Mouse (Mus musculus) midbrain, embryonic 12.5 days (tissue): ENCODE measurements at regions not wholly inside any gene's neighbourhood (a gene's known extent, or its start where the extent isn't known, plus 50 kb on each side); places are given as distances from the start of the nearest gene placed in this dataset.
"Not testable (repeated sequence)": the region's sequence is repeated elsewhere in the genome, so short reads cannot be mapped to it uniquely, and the experiment has no call there.

Experiments used
- ATAC-seq: fragments of 200-750 bp; cut with Nextera tagmentation; 2 replicates; pipeline ENCODE4 v1.8.0; 2017; ENCODE audit warnings: low read depth, moderate TSS enrichment, moderate library complexity; ENCODE audit not compliant: low FRiP score
- H3K27ac ChIP-seq: fragments of 300-500 bp; sonication (generic); replicated peaks from 2 replicates; pipeline ENCODE4 v1.5.1; 2016; ENCODE audit warnings: mild to moderate bottlenecking
- H3K27me3 ChIP-seq: fragments of 300-500 bp; sonication (generic); 2 replicates; pipeline ENCODE4 v1.6.1; 2016; ENCODE audit warnings: mild to moderate bottlenecking
- H3K36me3 ChIP-seq: fragments of 300-500 bp; sonication (generic); 2 replicates; pipeline ENCODE4 v1.6.1; 2016
- H3K4me1 ChIP-seq: fragments of 300-500 bp; sonication (generic); 2 replicates; pipeline ENCODE4 v1.6.1; 2016
- H3K4me2 ChIP-seq: fragments of 300-500 bp; sonication (generic); replicated peaks from 2 replicates; pipeline ENCODE4 v1.6.1; 2016; ENCODE audit warnings: mild to moderate bottlenecking, moderate library complexity
- H3K4me3 ChIP-seq: fragments of 300-500 bp; sonication (generic); 2 replicates; pipeline ENCODE4 v1.5.1; 2016; ENCODE audit warnings: mild to moderate bottlenecking
- H3K9ac ChIP-seq: fragments of 300-500 bp; sonication (generic); replicated peaks from 2 replicates; pipeline ENCODE4 v1.6.1; 2016; ENCODE audit warnings: mild to moderate bottlenecking, moderate library complexity
- H3K9me3 ChIP-seq: fragments of 300-500 bp; sonication (generic); 2 replicates; pipeline ENCODE4 v1.6.1; 2016; ENCODE audit warnings: mild to moderate bottlenecking
- WGBS: fragments of 180-500 bp; shearing (Covaris S2); methylation state at CpG from one replicate; pipeline ENCODE4 v1.1.7; 2016; 5-methylcytosine and 5-hydroxymethylcytosine counted together

DNA sequence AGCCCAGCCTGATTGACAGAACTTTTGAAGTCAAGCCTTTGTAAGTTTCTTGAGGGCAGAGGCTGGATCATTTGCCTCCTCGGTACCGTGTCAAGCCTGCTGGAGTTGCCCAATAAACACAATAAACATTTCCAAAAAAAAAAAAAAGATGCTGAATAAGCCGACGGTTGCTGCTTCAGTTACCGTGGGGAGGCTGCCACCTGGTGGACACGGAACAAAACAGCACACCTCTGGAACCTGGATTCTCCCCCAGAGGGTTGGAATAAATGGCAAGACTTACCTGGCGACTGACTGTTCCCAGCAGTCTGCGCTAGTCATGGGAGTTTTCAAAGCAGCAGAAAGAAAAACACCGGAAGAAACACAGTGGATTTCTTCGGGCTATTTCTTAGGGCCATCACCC lies 136.3 kb upstream of the Adamts18 start:
- Histone ChIP-seq H3K27me3 (no peaks in the 10 kb centered on the region; the same call in 1 of the 2 replicates), H3K9ac (no peak overlapping the region), H3K27ac (no peak overlapping the region), H3K4me2 (no peak overlapping the region), H3K4me3 (no peak overlapping the region), H3K4me1 (0 out of 2 replicates have a peak, but pooled peaks cover 2% of the 10 kb centered on the region), H3K36me3 (no peaks in the 10 kb centered on the region), H3K9me3 (no peaks in the 10 kb centered on the region)
- ATAC-seq = no peak
- 10% methylated on average over 10 of the region's 10 CpGs for WGBS

DNA sequence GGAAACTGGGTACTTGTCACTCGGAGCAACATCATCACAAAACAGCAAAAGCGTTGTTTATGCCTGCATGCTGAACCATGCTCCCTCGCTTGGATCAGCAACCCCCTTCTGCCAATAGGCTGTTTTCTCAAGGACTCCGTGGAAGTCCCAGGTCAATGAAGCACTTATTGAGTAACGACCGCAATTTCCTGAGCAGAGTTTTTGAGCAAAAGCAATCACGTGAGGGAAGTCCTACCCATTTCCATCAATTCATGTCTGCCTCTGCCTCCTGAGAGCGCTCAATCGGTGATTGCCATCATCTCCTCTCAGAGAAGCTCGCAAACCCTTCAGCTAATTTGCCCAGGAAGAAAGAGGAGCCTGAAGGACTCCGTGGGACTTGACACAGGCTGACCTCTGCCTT lies 136.9 kb upstream of the Adamts18 start:
- Histone ChIP-seq H3K9ac (no peak overlapping the region), H3K4me3 (no peak overlapping the region), H3K4me1 (0 out of 2 replicates have a peak, but pooled peaks cover 2% of the 10 kb centered on the region), H3K27me3 (no peaks in the 10 kb centered on the region; the same call in 1 of the 2 replicates), H3K4me2 (no peak overlapping the region), H3K9me3 (no peaks in the 10 kb centered on the region), H3K27ac (no peak overlapping the region), H3K36me3 (no peaks in the 10 kb centered on the region)
- WGBS = 58% methylated on average over 11 of the region's 11 CpGs
- no peak for ATAC-seq

- no peak overlapping the region for H3K9ac ChIP-seq
- 0 out of 2 replicates have a peak, but pooled peaks cover 2% of the 10 kb centered on the region for H3K4me1 ChIP-seq
- no peak overlapping the region for H3K4me3 ChIP-seq
- no peak for ATAC-seq
- 73% methylated on average over 7 of the region's 7 CpGs for WGBS
- H3K9me3 ChIP-seq = no peaks in the 10 kb centered on the region
- H3K27me3 ChIP-seq = no peaks in the 10 kb centered on the region; the same call in 1 of the 2 replicates
- H3K27ac ChIP-seq = no peak overlapping the region
- no peaks in the 10 kb centered on the region for H3K36me3 ChIP-seq
- H3K4me2 ChIP-seq = no peak overlapping the region
These were observed 137.4 kb upstream of the Adamts18 start for GRCm38 (mm10) chr8:113985948-113986347.

- Histone ChIP-seq H3K9ac (no peak overlapping the region), H3K27me3 (no peaks in the 10 kb centered on the region), H3K4me2 (no peak overlapping the region), H3K9me3 (no peaks in the 10 kb centered on the region), H3K4me1 (no peaks in the 10 kb centered on the region), H3K4me3 (no peak overlapping the region), H3K27ac (no peak overlapping the region), H3K36me3 (no peaks in the 10 kb centered on the region)
- WGBS = 86% methylated on average over 9 of the region's 9 CpGs
- ATAC-seq = no peak
These were observed 142.2 kb upstream of the Adamts18 start for GRCm38 (mm10) chr8:113990718-113991117.

DNA sequence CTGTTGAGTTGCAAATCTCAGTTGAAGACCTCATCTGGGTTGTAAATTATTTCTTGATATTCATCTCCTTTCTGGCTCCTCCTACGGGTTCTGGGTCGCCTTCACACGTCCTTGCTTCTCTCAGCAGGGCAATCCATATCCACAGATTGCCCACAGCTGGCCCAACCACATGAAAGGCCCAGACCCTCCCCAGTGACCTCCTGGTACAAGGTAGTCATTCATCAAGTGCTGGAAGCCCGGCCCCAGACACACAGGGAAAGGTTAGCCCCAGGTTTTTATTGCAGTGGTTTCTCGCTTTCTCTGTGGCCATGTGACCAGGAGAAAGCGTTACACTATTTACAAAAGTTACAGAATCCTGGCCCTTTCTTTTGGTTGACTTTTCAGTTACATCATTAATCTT lies 134.5 kb upstream of the Nudt7 start:
- no peaks in the 10 kb centered on the region for H3K27me3 ChIP-seq
- no peak overlapping the region for H3K27ac ChIP-seq

DNA sequence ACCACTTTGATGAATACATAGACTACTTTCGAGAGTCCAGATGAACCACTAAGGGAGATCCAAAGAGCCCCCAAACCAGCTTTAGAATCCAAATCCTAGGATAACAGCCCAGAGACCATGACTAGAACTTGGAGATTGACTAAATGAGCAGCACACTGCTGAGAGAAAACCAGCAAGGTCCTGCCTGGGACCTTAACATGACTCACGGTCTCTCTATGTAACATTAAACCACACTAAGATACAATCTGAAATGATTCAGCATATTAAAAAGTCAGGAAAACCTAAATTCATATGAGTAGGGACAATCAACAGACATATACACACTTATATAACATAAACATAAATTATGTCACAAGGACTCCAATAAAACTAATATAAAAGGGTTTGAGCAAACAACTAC lies 131.7 kb upstream of the Nudt7 start:
- 88% methylated on average over 2 of the region's 2 CpGs for WGBS
- no peak for ATAC-seq
- H3K9ac ChIP-seq = no peak overlapping the region
- no peak overlapping the region for H3K4me3 ChIP-seq
- no peak overlapping the region for H3K27ac ChIP-seq
- no peaks in the 10 kb centered on the region for H3K36me3 ChIP-seq
- H3K4me1 ChIP-seq = no peaks in the 10 kb centered on the region
- no peaks in the 10 kb centered on the region for H3K27me3 ChIP-seq
- no peaks in the 10 kb centered on the region for H3K9me3 ChIP-seq
- no peak overlapping the region for H3K4me2 ChIP-seq

More for the DNA sequence above, 134.5 kb upstream of the Nudt7 start:
- H3K36me3 ChIP-seq = no peaks in the 10 kb centered on the region
- H3K4me1 ChIP-seq = no peaks in the 10 kb centered on the region
- H3K9ac ChIP-seq = no peak overlapping the region
- no peak overlapping the region for H3K4me3 ChIP-seq
- no peaks in the 10 kb centered on the region for H3K9me3 ChIP-seq
- no peak overlapping the region for H3K4me2 ChIP-seq
- WGBS = 78% methylated on average over 6 of the region's 6 CpGs
- ATAC-seq = no peak

DNA sequence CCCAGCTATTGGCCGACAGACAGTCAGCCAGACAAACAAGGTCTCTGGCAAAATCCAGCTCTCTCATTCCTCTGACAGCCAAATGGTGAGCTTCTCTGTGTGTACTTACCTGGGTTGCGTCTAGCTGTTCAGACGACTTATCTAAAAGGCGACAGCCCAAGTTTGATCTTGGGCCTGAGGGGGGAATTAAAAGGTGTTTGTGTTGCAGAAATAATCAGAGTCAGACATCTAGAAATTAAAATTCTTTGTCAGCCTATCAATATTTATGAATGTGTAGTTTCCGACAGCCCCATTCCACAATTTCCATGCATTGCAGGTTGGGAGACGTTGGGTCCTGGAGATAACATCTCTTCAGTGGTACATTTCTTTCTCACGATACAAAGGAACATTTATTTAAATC lies 128.9 kb upstream of the Nudt7 start:
- Histone ChIP-seq H3K9me3 (no peaks in the 10 kb centered on the region), H3K36me3 (no peaks in the 10 kb centered on the region), H3K27ac (no peak overlapping the region), H3K9ac (no peak overlapping the region), H3K4me3 (no peak overlapping the region), H3K4me2 (no peak overlapping the region), H3K4me1 (no peaks in the 10 kb centered on the region), H3K27me3 (no peaks in the 10 kb centered on the region)
- WGBS = 89% methylated on average over 7 of the region's 7 CpGs
- ATAC-seq = no peak

DNA sequence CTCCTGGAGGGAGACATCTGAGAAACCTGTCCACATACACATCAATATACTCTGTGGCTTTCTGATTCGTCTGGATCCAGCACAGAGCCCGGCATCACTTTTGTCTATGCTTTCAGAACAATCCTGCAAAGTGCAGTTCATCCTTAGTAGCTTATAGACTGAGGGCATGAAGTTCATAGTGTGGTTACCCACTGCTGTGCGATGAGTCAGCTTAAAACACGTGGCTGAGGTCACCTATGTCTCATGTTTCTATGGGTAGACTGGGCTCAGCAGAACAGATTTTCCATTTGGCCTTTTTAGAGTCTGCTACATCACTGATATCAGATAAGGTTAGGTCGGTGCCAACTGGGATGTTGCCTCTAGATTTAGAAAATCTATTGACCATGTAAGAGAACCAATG lies 126.8 kb upstream of the Nudt7 start:
- 83% methylated on average over 5 of the region's 5 CpGs for WGBS
- H3K9me3 ChIP-seq = no peaks in the 10 kb centered on the region
- no peak overlapping the region for H3K4me3 ChIP-seq
- no peak overlapping the region for H3K9ac ChIP-seq
- no peak overlapping the region for H3K27ac ChIP-seq
- H3K36me3 ChIP-seq = no peaks in the 10 kb centered on the region
- no peak for ATAC-seq
- no peak overlapping the region for H3K4me2 ChIP-seq
- H3K27me3 ChIP-seq = no peaks in the 10 kb centered on the region
- H3K4me1 ChIP-seq = no peaks in the 10 kb centered on the region

- no peak overlapping the region for H3K27ac ChIP-seq
- no peaks in the 10 kb centered on the region for H3K4me1 ChIP-seq
- no peak for ATAC-seq
- WGBS = 86% methylated on average over 10 of the region's 10 CpGs
- no peaks in the 10 kb centered on the region for H3K9me3 ChIP-seq
- H3K36me3 ChIP-seq = no peaks in the 10 kb centered on the region
- H3K4me3 ChIP-seq = no peak overlapping the region
- no peak overlapping the region for H3K9ac ChIP-seq
- H3K4me2 ChIP-seq = no peak overlapping the region
- H3K27me3 ChIP-seq = no peaks in the 10 kb centered on the region
These were observed 126.3 kb upstream of the Nudt7 start for GRCm38 (mm10) chr8:114007103-114007502.

- Histone ChIP-seq H3K27ac (no peak overlapping the region), H3K9ac (no peak overlapping the region), H3K27me3 (no peaks in the 10 kb centered on the region), H3K36me3 (no peaks in the 10 kb centered on the region), H3K4me1 (no peaks in the 10 kb centered on the region), H3K4me3 (no peak overlapping the region), H3K4me2 (no peak overlapping the region), H3K9me3 (no peaks in the 10 kb centered on the region)
- no peak for ATAC-seq
- 68% methylated on average over 5 of the region's 5 CpGs for WGBS
These were observed 115.0 kb upstream of the Nudt7 start for GRCm38 (mm10) chr8:114018364-114018763.

GRCm38 (mm10) chr8:114030141-114030540 lies 103.2 kb upstream of the Nudt7 start:
- H3K9ac ChIP-seq, H3K27ac ChIP-seq, H3K4me1 ChIP-seq, H3K27me3 ChIP-seq, ATAC-seq, H3K36me3 ChIP-seq, H3K4me2 ChIP-seq, H3K4me3 ChIP-seq, H3K9me3 ChIP-seq: not testable (repeated sequence)
- 93% methylated on average over 9 of the region's 9 CpGs for WGBS

DNA sequence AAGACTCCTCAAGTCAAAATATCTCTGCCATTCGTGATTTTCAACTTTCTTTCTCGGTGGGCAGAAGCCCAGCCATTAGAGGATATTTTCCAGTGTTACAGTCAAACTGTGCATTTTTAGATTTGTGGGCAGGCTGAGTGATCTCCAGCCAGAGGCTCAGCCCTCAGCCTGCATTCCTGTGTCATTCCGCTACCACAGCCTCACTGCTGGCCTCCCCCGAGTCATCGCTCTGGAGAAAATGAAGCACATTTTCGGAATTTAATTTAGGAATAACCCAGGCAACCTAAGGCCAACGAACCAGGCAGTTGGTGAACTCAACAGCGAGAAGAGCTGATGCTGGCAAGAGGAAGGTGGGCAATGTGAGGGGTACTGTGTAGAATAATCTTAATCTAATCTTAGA lies 80.9 kb upstream of the Nudt7 start:
- Histone ChIP-seq H3K4me3 (no peak overlapping the region), H3K36me3 (no peaks in the 10 kb centered on the region), H3K9ac (no peak overlapping the region), H3K4me2 (no peak overlapping the region), H3K27ac (no peak overlapping the region), H3K4me1 (no peaks in the 10 kb centered on the region), H3K9me3 (no peaks in the 10 kb centered on the region), H3K27me3 (no peaks in the 10 kb centered on the region; the same call in 1 of the 2 replicates)
- no peak for ATAC-seq
- WGBS = 84% methylated on average over 8 of the region's 8 CpGs

DNA sequence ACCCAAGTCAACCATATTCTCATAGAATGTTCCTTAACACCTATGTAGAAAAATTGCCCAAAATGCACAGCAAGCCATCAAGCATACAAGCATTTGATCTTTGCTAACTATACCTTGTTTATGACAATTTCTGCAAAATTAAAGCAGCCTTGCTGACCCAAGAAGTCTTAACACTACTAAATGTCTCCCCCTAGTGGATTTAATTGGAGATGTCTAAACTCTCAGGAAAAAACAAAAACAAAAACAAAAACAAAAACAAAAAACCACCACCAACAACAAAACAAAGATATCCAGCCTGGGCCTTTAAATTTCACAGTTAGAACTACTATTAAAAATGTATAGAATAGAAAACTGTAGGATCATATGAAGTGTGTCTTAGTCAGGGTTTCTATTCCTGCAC lies 69.8 kb upstream of the Nudt7 start:
- H3K4me1 ChIP-seq = no peaks in the 10 kb centered on the region
- no peaks in the 10 kb centered on the region for H3K36me3 ChIP-seq
- no peak for ATAC-seq
- H3K27ac ChIP-seq = no peak overlapping the region
- H3K27me3 ChIP-seq = no peaks in the 10 kb centered on the region
- H3K4me2 ChIP-seq = no peak overlapping the region
- H3K9ac ChIP-seq = no peak overlapping the region
- no peaks in the 10 kb centered on the region for H3K9me3 ChIP-seq
- no peak overlapping the region for H3K4me3 ChIP-seq
